Mouse (Mus musculus) adrenal gland, adult 2 months (tissue): ENCODE measurements around the gene Plvap. TPM values are rescaled to one million over a fixed set of nuclear protein-coding genes. Genes with fewer than 3 reads are reported as not detected.

ENCODE experiments used
- DNase-seq: peaks from one replicate; pipeline ENCODE4 v3.0.0; 2021
- polyA plus RNA-seq: library from polyadenylated mRNA; depleted of rRNA; stranded (reverse); fragments of >200 nt; gene quantifications from 2 replicates; pipeline ENCODE4 v1.2.3, GENCODE M21; 2012
- total RNA-seq, 2 experiments: library from RNA; stranded (reverse); gene quantifications; 2 replicates each; pipeline ENCODE4 v1.2.3; 2021

Plvap gene
- total and polyA plus RNA-seq, 3 experiments = 198 to 559 (median 219) TPM

DNA sequence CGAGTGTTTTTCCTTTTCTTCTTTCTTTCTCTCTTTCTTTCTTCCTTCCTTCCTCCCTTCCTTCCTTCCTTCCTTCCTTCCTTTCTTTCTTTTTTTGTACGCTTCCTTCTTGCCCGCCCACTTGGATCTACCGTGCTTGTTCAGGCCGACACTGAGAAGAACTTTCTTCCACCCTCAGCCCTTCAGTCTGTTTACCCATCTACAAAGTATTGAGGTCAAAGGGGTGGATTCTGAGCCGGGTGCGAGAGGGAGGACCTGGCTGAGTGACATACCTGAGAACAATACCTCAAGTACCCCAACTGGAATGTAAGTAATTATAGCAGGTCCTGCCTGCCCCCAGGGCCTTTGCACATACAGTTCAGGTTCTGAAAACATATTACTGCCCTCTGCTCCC is 25.4 kb downstream of the Plvap start:
- DNase-seq = no peak

DNA sequence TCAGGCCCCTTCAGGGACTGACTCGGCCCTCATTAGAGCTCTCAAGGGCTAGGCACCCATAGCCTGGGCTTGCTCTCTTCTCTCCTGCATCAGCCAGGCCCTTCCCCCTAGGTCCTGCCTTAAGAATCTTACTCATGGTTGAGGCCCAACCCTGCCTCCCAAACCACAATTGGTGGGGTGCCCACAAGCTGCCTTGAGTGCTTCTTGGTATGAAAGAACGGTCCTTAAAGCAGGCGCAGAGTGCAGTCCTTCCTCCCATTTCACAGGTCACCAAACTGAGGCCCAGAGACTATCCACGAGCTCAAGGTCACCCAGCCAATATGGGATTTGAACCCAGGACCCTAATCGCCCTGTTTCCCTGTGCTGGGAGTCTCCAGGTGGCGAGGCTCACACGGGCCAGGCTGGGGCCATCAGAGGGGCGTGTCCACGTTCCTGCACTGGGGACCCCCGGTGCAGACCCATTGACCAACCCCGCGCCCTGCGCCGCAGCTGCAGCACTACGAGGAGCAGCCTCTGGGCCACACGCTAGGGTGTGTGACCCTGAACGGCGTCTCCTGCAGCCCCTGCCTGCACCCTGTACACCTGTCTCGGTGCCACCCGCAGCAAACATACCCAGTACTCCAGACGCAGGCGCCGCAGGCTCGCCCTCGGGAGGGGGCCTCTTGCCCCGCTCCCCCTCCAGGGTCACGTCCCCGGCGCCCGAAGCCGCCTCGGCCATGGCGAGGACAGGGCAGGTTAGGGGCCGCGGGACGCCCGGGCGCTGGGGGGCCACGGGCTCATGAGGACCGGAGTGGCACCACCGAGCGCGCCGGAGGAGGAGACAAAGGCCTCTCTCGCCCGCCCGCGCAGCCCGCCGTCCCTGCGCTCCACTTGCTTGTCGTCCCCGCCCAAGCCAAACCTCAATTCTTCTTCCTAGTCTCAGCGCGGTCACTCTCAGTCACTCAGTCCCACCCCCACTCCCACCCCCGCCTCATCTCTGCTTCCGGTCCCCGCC is 26.1 kb downstream of the Plvap start, which contains the start of gene Ano8:
TSS of gene Ano8 (minus strand) at position 822 of the 994 bp plus-strand sequence.
- peak; percentile 92 for DNase-seq

DNA sequence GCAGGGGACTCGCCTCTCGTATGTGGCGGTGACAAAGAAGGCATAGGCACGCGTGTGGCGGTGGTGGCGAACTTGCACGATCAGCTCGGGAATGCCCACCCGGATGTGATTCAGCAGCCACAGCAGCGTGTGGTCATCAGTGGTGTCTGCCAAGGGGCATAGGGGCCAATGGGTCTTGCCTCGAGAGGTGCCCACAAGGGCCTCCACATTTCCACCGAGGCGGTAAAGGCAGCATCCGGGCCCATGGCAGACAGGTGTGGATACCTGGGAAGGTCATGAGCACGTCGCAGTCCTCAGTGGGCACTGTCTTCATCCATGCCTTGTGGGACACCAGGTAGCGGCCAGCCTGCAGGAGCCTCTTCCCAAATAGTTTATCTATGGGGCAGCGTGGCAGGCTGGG is 26.8 kb downstream of the Plvap start:
- DNase-seq = no peak

DNA sequence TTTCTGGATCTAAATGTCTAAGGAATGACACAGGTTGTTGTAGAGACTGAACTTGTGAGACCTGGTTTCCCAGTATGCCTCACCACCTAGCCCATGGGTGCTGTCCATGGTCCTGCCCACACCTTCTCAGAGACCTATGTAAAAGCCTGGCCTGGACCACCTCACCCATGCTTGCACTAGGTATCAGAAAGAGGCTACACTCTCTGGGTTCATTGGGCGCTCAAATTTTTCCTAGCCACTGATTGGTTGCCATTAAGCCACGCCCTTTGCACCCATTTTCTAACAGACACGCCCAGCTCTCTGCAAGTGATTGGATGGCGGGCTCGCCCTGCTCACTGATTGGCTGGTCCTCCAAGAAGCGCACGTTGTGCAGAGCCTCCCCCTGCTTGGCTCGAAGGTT is 27.6 kb downstream of the Plvap start:
- DNase-seq = no peak

DNA sequence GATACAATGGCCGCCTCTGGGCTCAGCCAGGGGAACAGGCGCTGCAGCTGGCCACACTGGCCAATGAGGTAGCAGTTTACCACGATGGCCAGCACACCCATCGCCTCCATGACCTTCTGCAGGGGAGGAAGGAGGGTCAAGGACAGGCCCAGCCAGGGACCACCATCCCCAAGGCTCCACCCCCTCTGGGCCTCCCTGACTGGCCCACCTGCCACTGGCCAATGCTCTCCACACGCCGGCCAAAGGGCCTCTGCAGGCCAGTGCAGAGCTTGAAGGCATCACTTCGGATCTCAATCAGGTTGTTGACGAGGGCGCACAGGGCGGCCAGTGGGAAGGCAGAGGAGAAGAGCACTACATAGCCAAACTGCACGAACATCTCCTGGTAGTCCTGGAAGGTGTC is 32.6 kb downstream of the Plvap start:
- no peak for DNase-seq

DNA sequence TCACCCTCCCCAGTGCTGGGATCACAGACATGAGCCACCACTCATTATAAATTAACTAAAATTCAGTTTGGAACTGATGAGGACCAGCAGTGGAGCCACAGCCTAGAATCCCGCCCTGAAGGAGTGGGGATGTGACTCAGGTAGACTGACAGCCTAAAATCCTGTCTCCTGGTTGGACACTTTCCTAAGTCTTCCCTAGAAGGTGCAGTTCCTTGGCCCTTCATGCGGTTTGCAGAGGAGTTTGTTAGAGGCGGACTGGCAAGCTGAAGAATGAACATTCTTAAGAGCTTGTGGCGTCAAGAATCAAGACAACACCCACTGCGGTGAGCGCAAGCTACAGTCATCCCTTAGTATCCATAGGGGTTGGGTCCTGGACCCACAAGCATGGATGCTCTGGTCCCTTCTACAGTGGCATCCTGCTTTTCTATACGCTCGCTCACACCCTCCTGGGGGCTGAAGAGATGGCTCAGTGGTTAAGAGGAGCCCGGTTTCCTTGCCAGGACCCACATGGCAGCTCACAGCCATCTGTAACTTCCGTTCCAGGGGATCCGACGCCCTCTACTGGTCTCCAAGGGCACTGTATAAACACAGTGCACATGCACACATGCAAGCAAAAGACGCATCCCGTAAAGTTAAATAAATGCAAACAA is 34.2 kb downstream of the Plvap start:
- no peak for DNase-seq

DNA sequence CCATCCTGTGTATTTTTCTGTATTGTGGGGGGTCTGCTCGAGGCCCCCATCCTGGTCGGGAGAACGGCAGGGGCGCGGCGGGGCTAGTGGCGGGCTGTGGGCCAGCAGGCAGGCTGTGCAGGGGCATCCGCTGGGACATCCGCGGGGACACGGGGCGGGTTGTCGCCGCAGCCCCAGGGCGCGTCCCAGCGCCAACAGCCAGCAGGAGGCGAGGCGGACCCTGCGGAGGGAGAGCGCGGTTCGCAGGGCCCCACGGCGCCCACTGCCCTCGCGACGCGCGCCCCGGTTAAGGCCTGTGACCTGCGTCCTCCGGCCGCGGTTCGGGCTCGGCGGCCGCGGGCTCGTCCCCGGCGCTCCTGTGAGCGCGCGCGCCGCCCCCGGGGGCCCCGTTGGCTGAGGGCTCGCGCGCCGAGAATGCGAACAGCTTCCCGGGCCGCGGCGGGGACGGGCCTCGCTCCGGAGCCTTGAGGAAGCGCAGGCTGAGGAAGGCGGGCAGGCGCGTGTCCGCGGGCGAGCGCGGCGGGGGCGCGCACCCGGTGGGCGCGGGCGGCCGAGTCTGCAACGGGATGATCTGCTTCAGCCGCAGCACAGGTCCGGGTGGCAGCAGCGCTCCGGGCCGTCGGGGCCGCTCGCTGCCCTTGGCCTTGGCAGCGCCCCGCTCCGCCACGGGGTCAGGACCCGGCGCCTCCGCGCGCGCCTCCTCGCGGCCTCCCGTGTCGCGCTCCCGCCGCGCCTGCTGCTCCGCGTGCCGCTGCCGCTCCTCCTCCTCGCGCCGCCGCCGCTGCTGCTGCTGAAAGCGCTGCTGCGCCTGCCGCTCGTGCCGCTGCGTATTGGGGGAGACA is 35.2 kb downstream of the Plvap start:
- DNase-seq = peak; percentile 94

DNA sequence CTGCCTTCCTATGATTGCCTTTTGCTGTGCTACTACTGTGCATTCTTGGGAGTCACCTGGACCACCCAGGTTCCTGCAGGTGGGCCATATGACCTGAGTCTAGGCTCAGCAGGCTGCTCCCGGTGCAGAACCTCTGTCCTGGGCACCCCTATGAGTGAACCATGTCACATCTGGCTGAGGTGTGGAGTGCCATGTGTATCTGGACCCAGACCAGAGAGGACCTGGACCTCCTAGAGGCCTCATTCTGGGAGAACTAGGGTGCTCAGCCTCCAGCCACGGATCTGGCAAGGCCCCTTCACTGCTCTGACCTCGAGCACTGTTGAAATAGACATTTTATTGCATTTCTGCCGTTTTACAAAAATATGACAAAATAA is 35.9 kb downstream of the Plvap start:
- no peak for DNase-seq

DNA sequence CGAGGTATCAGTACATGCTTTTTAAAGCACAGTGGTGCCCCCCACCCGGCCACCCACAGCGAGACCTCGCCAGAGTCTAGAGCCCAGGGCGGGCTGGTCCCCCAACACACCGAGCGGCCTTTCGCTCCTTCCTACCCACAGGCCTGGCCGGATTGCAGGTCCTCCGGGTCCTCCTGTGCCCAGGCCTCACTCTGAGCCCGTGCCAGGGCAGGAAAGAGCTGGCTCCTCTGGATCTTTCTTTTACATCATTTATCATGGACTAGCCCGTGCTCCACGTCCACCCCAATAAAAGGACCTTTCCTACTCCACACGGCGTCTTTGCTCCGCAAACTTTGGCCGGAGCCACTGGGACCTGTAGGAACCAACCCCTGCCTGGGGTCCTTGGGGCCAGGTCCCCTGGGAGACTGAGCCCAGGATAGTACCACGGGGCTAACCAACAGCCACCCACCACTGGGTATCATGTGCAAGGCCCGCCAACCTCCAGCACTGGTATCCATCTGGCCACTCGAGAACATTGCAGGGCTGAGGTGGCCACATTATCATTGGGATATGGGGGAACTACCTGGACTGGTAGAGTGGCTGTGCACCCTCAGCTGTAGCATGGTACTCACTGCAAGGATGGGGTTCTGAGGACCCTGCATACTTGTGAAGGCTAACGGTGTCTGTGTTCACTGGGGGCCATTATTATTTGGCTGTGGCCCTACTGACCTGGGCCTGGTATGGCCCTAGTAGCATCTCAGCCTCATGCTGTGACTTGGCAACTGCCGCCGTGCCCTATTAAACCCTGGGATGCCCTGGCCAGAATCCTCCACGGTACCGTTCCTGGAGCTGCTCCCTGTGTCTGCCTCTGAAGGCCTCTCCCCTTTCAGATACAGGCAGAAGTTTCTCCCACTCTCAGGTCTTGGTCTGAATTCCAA is 36.5 kb downstream of the Plvap start:
- no peak for DNase-seq

DNA sequence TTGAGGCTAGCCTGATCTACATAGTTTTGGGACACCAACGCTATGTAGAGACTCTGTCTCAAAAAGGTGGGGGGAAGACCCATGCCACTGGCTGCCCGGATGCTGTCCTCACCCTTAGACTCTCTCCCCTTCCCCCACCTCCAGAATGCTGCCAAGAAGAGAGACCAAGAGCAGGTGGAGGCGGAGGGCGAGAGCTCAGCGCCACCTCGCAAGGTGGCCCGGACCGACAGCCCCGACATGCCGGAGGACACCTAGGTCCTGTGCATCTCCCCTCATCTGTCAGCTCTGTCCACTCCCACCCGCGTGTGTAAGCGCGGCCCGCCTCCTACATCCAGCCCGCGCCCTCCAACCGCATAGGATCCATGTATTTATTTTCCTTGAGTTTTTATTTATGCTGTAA is 37.2 kb downstream of the Plvap start:
- no peak for DNase-seq

DNA sequence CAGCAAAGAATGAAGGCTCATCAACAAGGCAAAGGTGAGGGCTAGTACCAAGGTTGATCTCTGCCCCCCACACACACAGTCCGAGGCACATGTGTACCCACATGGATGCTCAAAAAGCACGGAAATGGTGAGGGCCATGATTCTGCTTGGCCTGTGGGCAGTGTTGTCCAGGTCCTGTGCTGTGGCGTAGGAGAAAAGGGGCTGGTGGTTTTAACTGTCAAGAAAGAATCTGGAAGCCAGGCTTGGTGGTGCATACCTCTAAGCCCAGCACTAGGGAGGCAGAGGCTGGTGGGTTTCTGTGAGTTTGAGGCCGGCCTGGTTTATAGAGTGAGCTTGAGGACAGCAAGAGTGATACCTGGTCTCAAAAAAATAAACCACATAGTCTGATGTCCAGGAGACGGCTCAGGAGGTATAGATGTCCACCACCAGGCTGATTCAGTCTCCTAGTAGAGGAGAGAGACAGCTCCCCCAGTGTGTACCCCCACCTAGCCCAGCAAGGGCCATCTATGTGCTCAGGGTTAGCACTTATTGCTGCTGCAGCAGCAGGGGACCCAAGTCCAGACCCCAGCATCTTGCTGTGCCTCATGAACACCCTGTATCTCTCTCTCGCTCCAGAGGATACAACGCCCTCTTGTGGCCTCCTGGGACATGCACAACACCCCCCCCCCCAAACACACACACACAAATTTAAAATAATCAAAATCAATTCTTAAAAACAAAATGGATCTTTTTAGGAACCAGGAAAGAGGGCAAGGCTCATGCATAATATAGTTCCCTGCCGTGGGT is 38.8 kb downstream of the Plvap start:
- DNase-seq = no peak

DNA sequence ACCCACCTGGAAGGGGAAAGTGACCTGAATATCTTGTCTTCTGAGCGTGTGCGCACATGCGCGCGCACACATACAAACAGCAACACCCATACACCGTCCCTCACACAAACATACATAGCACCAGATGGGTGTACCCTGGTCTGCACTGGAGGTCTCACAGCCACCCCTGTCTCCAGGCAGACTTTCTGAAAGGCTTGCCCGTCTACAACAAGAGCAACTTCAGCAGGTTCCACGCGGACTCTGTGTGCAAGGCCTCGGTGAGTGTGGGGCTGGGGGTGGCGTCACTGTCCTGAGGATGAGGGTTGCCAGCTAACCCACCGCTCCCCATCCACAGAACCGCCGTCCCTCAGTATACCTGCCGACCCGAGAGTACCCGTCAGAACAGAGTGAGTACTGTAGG is 39.7 kb downstream of the Plvap start:
- DNase-seq = no peak

DNA sequence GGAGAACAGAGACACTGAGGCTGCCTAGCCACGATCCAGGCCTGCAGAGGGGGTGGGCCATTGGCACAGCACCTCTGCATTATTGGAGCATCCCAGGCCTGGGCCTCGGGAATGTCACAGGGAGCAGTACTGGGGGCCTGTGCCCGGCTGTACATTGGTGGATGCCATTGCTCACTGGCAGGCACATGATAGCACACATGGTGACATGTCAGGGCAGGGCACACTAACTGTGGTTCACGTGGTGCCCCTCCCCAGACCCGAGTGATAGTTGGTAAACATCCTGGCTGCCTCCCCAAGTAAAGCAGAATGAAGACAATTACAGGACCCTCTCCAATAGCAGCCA is 40.7 kb downstream of the Plvap start:
- DNase-seq = no peak

DNA sequence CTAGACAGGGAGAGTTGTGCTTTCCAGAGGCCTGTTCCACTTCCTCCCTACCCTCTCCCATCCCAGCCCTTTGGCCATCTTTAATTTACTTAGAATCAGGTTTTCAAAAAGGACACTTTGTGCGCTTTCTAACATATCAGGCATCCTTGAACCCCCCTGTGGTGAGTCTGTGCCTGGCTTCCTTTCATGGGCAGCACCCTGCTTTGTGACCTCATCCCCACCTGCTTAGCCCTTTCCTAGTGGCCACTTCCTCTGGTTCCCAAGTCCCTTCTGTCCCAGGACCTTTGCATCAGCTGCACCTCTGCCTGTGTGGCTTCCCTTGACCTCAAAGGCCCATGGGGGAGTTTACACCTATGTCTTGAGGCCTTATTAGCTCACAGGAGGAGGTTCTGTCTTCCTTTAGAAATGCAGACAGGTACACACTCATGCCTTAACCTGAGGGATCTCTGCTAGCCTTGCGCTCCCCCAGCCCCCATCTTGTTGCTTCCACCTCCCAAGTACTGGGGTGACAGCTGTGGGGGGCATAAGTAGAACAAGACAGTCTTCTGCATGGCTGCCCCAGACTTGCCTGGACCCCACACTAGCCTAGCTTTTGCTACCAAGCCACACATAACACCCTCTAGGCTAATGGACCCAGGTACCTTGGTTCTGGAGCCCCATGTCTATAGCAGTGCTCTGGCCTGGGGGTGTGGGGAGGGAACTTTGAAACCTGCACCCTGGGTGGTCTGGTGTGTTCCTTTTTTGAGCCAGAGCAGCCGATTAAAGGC is 41.2 kb downstream of the Plvap start:
- no peak for DNase-seq

DNA sequence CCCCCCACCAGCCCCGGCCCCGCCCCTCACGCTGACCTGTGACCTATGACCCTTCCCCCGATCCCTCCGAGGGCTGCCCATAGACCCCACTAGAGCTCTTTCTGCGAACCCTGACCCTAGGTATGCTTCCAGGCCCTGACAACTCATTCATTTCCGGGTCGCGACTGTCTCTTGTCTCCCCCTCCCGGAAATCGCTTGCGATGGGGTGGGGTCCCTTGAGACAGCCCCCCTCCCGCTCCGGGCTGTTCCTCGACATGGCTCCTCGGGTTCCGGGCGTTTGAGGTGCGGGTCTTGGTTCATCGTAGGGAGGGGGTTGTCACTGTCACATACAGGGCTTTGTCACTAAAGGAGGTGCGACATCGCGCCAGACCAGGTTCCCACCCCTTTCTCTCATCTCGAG is 42.1 kb downstream of the Plvap start:
- DNase-seq = no peak

DNA sequence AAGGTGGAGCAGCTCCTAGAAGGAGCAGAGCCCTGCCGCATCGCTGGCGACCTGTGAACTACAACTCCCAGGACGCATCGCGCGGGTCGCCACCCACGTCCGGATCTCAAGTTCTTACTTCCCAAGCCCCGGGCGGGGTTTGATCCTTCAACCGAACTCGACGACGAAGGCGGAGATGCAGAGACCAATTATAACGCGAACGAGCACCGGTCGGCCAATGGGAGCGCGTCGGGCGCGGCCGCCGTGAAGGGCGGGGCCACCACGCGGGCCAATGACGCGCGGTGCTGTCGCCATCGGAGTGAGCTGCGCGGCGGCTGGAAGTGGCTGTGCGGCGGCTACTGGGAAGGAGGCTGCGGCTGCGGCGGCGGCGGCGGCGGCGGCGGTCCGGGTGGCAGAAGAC is 42.6 kb downstream of the Plvap start, which contains the start of gene Dda1:
TSS of gene Dda1 (plus strand) at position 284 of the 400 bp plus-strand sequence.
- peak; percentile 99 for DNase-seq

DNA sequence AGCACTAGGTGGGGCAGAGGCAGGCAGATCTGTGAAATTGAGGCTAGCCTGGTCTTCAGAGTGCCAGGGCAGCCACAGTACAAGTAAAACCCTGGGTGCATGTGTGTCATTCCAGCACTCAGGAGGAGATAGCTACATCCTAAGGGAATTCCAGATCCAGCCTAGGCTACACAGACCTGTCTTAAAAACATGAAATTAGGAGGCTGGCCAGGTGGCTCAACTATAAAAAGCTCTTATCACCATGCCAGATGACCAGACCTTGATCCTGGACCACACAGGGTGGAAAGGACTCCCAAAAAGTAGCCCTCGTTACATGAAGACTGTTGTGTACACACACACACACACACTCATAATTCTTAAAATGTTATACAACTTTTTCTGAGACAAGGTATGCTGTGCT is 43.6 kb downstream of the Plvap start:
- no peak for DNase-seq

DNA sequence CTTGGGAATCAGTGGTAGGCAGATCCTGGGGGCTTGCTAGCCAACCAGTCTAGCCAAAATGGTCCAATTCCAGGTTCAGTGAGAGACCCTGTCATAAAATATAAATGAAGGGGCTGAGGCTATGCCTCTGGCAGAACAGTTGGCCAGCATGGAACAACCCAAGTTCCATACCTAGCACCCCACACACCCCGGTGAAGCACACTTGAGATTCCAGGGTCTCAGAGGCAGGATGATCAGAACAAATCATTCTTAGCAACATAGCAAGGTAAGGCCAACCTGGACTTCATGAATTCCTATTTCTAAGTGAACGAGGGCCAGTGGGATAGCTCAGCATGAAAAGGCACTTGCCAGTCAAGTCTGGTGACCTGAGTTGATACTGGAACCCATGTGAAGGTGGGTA is 44.4 kb downstream of the Plvap start:
- no peak for DNase-seq

DNA sequence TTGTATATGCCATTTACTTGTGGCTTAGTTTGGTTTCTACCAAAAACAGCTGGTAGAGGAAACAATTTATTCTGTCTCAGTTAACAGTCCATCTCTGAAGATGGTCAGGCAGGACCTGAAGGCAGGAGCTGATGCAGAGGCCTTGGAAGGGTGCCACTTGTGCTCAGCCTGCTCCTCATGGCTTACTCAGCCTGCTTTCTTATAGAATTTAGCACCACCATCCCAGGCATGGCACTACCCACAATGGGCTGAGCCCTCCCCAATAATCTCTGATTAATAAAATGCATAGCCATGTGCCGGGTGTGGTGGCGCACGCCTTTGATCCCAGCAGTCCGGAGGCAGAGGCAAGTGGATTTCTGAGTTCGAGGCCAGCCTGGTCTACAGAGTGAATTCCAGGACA is 45.4 kb downstream of the Plvap start:
- no peak for DNase-seq

DNA sequence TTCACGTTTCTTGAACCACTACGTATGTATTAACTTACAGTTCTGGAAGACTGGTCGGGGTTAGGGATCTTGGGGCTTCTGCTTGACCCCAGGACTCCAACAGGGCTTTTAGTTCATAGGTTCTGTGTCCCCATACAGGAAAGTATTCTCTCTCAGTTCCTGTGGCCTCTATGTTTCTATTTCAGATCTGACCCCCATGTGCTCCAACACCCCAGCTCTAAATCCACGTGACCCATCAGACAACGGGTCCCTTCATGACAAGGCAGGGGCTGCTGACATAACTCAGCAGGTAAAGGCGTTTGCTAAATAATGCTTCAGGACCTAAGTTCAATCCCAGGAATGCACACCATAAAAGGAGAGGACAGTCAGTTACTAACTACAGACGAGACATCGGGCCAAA is 45.8 kb downstream of the Plvap start:
- no peak for DNase-seq
